Mouse (Mus musculus): ENCODE results near the gene Plaur. TPM values are rescaled to one million over a fixed set of nuclear protein-coding genes. Genes with fewer than 3 reads are reported as not detected.
"Not testable (repeated sequence)": the region's sequence is repeated elsewhere in the genome, so short reads cannot be mapped to it uniquely, and the experiment has no call there.

Gene Plaur
- polyA plus RNA-seq, 1 experiment from 2014 or later = 2.3 TPM

- Histone ChIP-seq H3K27ac (no peak overlapping the region), H3K9ac (no peak overlapping the region), H3K4me1 (replicated peaks) (peaks cover 17% of the 10 kb centered on the region), H3K4me2 (no peak overlapping the region), H3K4me3 (replicated peaks) (no peak overlapping the region), H3K9me3 (replicated peaks) (0 out of 2 replicates have a peak, but pooled peaks cover 3% of the 10 kb centered on the region), H3K27me3 (peaks cover 67% of the 10 kb centered on the region), H3K36me3 (no peaks in the 10 kb centered on the region)
- no peak for DNase-seq
- WGBS (ENCODE audit: insufficient replicate concordance) = 58% methylated on average over 18 of the region's 18 CpGs
- no peak for ATAC-seq (ENCODE audit: low read depth)
These were observed 18.0 kb downstream of the Plaur start for GRCm38 (mm10) chr7:24480121-24480941.

DNA sequence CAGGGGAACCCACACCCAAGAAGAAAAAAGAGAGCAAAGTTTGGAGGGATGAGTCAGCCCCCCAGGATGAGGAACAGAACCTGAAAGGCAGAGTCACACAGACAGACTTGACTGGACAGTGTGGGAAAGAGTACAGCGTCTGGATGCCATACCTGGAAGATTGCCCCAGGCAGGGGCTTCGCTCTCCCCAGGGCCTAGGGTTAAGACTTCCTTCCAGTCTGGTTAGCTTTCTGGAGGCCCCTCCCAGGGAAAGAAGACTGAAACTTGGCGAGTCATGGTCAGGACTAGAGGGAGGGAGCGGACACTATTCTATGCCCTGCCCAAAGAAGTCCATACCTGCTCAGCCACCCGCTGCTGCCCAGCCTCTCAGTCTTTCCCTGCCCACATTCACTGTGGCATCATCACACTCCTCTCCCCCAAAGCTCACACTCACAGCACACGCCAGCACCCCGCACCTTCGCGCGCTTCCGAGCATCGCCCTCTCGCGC, 18.7 kb downstream of the Plaur start:
- DNase-seq = no peak
- Histone ChIP-seq H3K27me3 (peaks cover 72% of the 10 kb centered on the region), H3K4me1 (replicated peaks) (peaks cover 17% of the 10 kb centered on the region), H3K4me3 (replicated peaks) (peak overlapping the region; percentile 59), H3K4me2 (peak overlapping the region; percentile 75), H3K9me3 (replicated peaks) (0 out of 2 replicates have a peak, but pooled peaks cover 3% of the 10 kb centered on the region), H3K9ac (no peak overlapping the region), H3K36me3 (no peaks in the 10 kb centered on the region), H3K27ac (no peak overlapping the region)
- ATAC-seq (ENCODE audit: low read depth) = 0 out of 2 replicates have a peak, but pooled peaks have one; percentile 5
- WGBS (ENCODE audit: insufficient replicate concordance) = 10% methylated on average over 14 of the region's 14 CpGs

GRCm38 (mm10) chr7:24481474-24482207, 19.4 kb downstream of the Plaur start, which contains the start of gene Cadm4:
TSS of gene Cadm4 (plus strand) at chr7:24482023.
- no peaks in the 10 kb centered on the region for H3K36me3 ChIP-seq
- peaks cover 78% of the 10 kb centered on the region for H3K27me3 ChIP-seq
- peak within 1 kb of the TSS; percentile 59 for H3K4me3 ChIP-seq (replicated peaks)
- ATAC-seq (ENCODE audit: low read depth) = peak; percentile 77
- peak; percentile 71 for DNase-seq
- under 1% methylated on average over 64 of the region's 83 CpGs for WGBS (ENCODE audit: insufficient replicate concordance)
- H3K9me3 ChIP-seq (replicated peaks) = 0 out of 2 replicates have a peak, but pooled peaks cover 3% of the 10 kb centered on the region
- peak within 1 kb of the TSS; percentile 75 for H3K4me2 ChIP-seq
- peak within 1 kb of the TSS; percentile 43 for H3K9ac ChIP-seq
- H3K4me1 ChIP-seq (replicated peaks) = peaks cover 17% of the 10 kb centered on the region
- H3K27ac ChIP-seq = no peak within 1 kb of the TSS

GRCm38 (mm10) chr7:24482208-24483020, 20.1 kb downstream of the Plaur start:
- peaks cover 20% of the 10 kb centered on the region for H3K4me1 ChIP-seq (replicated peaks)
- H3K4me2 ChIP-seq = peak overlapping the region; percentile 75
- DNase-seq (no peak), ATAC-seq (ENCODE audit: low read depth) (no peak)
- H3K4me3 ChIP-seq (replicated peaks) = peak overlapping the region; percentile 59
- peaks cover 78% of the 10 kb centered on the region for H3K27me3 ChIP-seq
- H3K36me3 ChIP-seq = no peaks in the 10 kb centered on the region
- WGBS (ENCODE audit: insufficient replicate concordance) = 2% methylated on average over 23 of the region's 38 CpGs
- no peak overlapping the region for H3K27ac ChIP-seq
- 0 out of 2 replicates have a peak, but pooled peaks cover 3% of the 10 kb centered on the region for H3K9me3 ChIP-seq (replicated peaks)
- H3K9ac ChIP-seq = peak overlapping the region; percentile 41

DNA sequence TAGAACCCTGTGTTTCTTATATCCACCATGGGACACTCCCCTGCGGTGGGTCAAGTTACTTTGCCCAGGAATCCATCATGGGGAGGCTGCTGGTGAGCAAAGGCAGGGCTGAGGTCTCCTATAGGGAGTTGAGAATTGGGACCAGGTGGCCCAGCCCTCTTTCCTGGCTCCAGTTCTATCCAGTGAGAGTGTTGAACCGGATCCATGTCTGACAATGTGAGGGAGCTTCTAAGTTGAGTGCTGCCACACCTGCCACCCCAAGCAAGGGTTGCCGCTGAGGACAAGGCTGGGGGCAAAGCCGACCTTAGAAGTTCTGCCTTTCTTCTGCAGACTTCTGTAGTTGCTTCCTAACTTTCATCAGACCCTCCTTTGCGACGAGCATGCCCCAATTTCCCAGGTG, 21.0 kb downstream of the Plaur start:
- not testable (repeated sequence) for H3K4me2 ChIP-seq; ATAC-seq (ENCODE audit: low read depth); H3K27ac ChIP-seq; H3K4me3 ChIP-seq (replicated peaks); DNase-seq; H3K36me3 ChIP-seq; H3K9me3 ChIP-seq (replicated peaks); H3K9ac ChIP-seq
- Histone ChIP-seq H3K4me1 (replicated peaks) (peaks cover 20% of the 10 kb centered on the region), H3K27me3 (peaks cover 78% of the 10 kb centered on the region)
- WGBS (ENCODE audit: insufficient replicate concordance) = 32% methylated on average over 6 of the region's 6 CpGs

- Histone ChIP-seq H3K4me3 (replicated peaks) (no peak overlapping the region), H3K9me3 (replicated peaks) (no peaks in the 10 kb centered on the region), H3K27me3 (peaks cover 60% of the 10 kb centered on the region), H3K27ac (no peak overlapping the region), H3K9ac (no peak overlapping the region), H3K4me1 (replicated peaks) (peaks cover 20% of the 10 kb centered on the region), H3K36me3 (no peaks in the 10 kb centered on the region), H3K4me2 (no peak overlapping the region)
- no peak for ATAC-seq (ENCODE audit: low read depth)
- DNase-seq = no peak
- WGBS (ENCODE audit: insufficient replicate concordance) = 65% methylated on average over 9 of the region's 9 CpGs
These were observed 23.2 kb downstream of the Plaur start for GRCm38 (mm10) chr7:24485481-24485880.

GRCm38 (mm10) chr7:24486654-24487130, 24.4 kb downstream of the Plaur start:
- Histone ChIP-seq H3K4me2 (no peak overlapping the region), H3K9ac (no peak overlapping the region), H3K27me3 (peaks cover 48% of the 10 kb centered on the region), H3K27ac (no peak overlapping the region), H3K36me3 (no peaks in the 10 kb centered on the region), H3K9me3 (replicated peaks) (no peaks in the 10 kb centered on the region), H3K4me1 (replicated peaks) (peaks cover 10% of the 10 kb centered on the region), H3K4me3 (replicated peaks) (no peak overlapping the region)
- DNase-seq (no peak), ATAC-seq (ENCODE audit: low read depth) (0 out of 2 replicates have a peak, but pooled peaks have one; percentile 26)
- WGBS (ENCODE audit: insufficient replicate concordance) = 44% methylated on average over 9 of the region's 9 CpGs

DNA sequence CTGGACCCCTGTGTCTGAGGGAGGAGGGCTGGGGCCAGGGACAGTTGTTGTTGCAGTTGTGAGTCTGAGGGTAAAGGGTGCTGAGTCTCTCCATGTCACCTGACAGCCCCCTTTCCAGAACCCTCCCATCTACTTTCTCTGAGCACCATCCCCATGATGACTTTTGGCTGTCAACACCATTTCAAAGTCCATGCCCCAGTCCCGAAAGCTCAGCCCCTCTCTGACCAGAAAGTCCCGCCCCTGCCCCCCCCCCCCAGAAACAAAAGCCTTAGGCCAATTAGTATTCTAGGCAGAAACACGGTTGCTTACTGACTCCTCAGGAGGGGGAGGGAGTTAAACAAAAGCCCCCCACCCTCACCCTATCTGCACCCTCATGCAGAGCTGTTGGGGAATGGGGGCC, 25.1 kb downstream of the Plaur start:
- Histone ChIP-seq H3K27me3 (peaks cover 41% of the 10 kb centered on the region), H3K4me2 (no peak overlapping the region), H3K27ac (no peak overlapping the region), H3K9ac (no peak overlapping the region), H3K4me3 (replicated peaks) (no peak overlapping the region), H3K36me3 (no peaks in the 10 kb centered on the region), H3K9me3 (replicated peaks) (no peaks in the 10 kb centered on the region), H3K4me1 (replicated peaks) (0 out of 2 replicates have a peak, but pooled peaks cover 4% of the 10 kb centered on the region)
- 44% methylated on average over 3 of the region's 3 CpGs for WGBS (ENCODE audit: insufficient replicate concordance)
- ATAC-seq (ENCODE audit: low read depth) (peak; percentile 25; the same call in 1 of the 2 replicates), DNase-seq (no peak)

- ATAC-seq (ENCODE audit: low read depth) = no peak
- Histone ChIP-seq H3K4me3 (replicated peaks) (no peak overlapping the region), H3K36me3 (no peaks in the 10 kb centered on the region), H3K27ac (no peak overlapping the region), H3K4me1 (replicated peaks) (0 out of 2 replicates have a peak, but pooled peaks cover 4% of the 10 kb centered on the region), H3K9me3 (replicated peaks) (no peaks in the 10 kb centered on the region), H3K9ac (no peak overlapping the region), H3K27me3 (peaks cover 32% of the 10 kb centered on the region), H3K4me2 (no peak overlapping the region)
- DNase-seq = no peak
- WGBS (ENCODE audit: insufficient replicate concordance) = 67% methylated on average over 8 of the region's 8 CpGs
These were observed 26.0 kb downstream of the Plaur start for GRCm38 (mm10) chr7:24488303-24488702.

DNA sequence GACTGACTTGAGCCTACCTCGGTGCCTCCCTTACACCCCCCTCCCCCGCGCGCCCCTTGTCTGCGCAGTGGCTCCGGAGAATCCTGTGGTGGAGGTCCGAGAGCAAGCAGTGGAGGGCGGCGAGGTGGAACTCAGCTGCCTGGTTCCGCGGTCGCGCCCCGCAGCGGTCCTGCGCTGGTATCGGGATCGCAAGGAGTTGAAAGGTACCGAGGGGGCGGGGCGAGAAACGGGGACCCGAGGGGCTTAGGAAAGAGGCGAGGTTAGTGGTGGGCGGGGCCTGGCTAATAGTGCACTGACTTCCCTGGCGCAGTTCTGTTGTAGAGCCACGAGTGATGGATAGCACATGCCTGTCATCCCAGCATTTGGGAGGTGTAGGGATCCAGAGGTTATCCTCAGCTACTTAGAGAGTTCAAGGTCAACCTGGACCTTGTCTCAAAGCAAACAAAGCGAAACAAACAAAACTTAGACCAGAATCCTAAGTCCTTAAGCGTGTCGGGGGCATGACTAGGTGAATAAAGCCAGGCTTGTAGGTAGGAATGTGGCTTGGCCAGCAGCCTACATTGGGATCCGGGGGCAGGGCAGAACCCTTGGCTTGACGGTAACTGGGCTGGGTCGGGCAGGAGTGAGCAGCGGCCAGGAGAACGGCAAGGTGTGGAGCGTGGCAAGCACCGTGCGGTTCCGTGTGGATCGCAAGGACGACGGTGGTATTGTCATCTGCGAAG, 37.7 kb downstream of the Plaur start:
- Histone ChIP-seq H3K9me3 (replicated peaks) (no peaks in the 10 kb centered on the region), H3K27ac (no peak overlapping the region), H3K4me2 (peak overlapping the region; percentile 30), H3K9ac (no peak overlapping the region), H3K36me3 (no peaks in the 10 kb centered on the region), H3K4me3 (replicated peaks) (0 out of 2 replicates have a peak overlapping the region, but pooled peaks have one; percentile 11), H3K27me3 (peaks cover 74% of the 10 kb centered on the region), H3K4me1 (replicated peaks) (peaks cover 22% of the 10 kb centered on the region)
- no peak for DNase-seq
- no peak for ATAC-seq (ENCODE audit: low read depth)
- 13% methylated on average over 43 of the region's 43 CpGs for WGBS (ENCODE audit: insufficient replicate concordance)
